Mouse (Mus musculus) CH12.LX (cell line): ENCODE measurements around the gene Kcnj3. TPM values are rescaled to one million over a fixed set of nuclear protein-coding genes. Genes with fewer than 3 reads are reported as not detected.

Experiments used
- DNase-seq: peaks from one replicate; pipeline ENCODE4 v3.0.0-alpha.2; 2013; ENCODE audit errors: extremely low read depth
- H3K27ac ChIP-seq: 2 replicates; pipeline ENCODE4 v1.5.1; 2012; ENCODE audit warnings: low read depth, mild to moderate bottlenecking, control low read depth, moderate library complexity; ENCODE audit not compliant: insufficient read depth
- H3K27me3 ChIP-seq: replicated peaks from 2 replicates; pipeline ENCODE3; 2012; ENCODE audit warnings: inconsistent platforms
- H3K36me3 ChIP-seq, 2 experiments: replicated peaks in 1 of 2; 2 replicates each; pipeline versions ENCODE3 to v1.6.1; 2012; ENCODE audit warnings: inconsistent platforms in 1 of 2, low read length in 1 of 2, mild to moderate bottlenecking in 1 of 2, mixed read lengths in 1 of 2, moderate library complexity in 1 of 2; ENCODE audit not compliant: control insufficient read depth in 1 of 2, insufficient read depth in 1 of 2
- H3K4me1 ChIP-seq, 2 experiments: 2 replicates each; pipeline ENCODE4 v1.6.1; 2012; ENCODE audit warnings: inconsistent platforms in 1 of 2, moderate library complexity in 1 of 2; ENCODE audit not compliant: insufficient read depth in 2 of 2, control insufficient read depth in 1 of 2
- H3K4me2 ChIP-seq: 2 replicates; pipeline ENCODE4 v1.6.1; 2012; ENCODE audit warnings: low read depth, mild to moderate bottlenecking, control low read depth; ENCODE audit not compliant: poor library complexity, insufficient read depth, severe bottlenecking
- H3K4me3 ChIP-seq, 3 experiments: fragments of 150-350 bp in 1 of 3; sonication (generic) in 1 of 3; replicated peaks in 1 of 3; 2 replicates each; pipeline versions ENCODE3 to v1.5.1; 2011 to 2012; ENCODE audit warnings: low read depth in 2 of 3, low read length in 2 of 3, mild to moderate bottlenecking in 2 of 3, moderate library complexity in 2 of 3, control low read depth in 1 of 3, improper control_type of control experiment in 1 of 3, inconsistent platforms in 1 of 3, mixed read lengths in 1 of 3; ENCODE audit not compliant: poor library complexity in 1 of 3
- H3K79me2 ChIP-seq: replicated peaks from 2 replicates; pipeline ENCODE4 v1.6.1; 2012; ENCODE audit warnings: mild to moderate bottlenecking, moderate library complexity; ENCODE audit not compliant: control insufficient read depth, poor library complexity, insufficient read depth, severe bottlenecking; ENCODE audit errors: extremely low read depth
- H3K9ac ChIP-seq: 2 replicates; pipeline ENCODE4 v1.6.1; 2012; ENCODE audit warnings: low read depth, mild to moderate bottlenecking, control low read depth, moderate library complexity; ENCODE audit not compliant: insufficient read depth
- H3K9me3 ChIP-seq: replicated peaks from 2 replicates; pipeline ENCODE3; 2012; ENCODE audit warnings: low read length, inconsistent platforms, mixed read lengths
- BHLHE40 ChIP-seq: IDR thresholded peaks from 2 replicates; pipeline ENCODE4 v1.6.1; 2011; ENCODE audit warnings: mild to moderate bottlenecking, low read depth, low read length, improper control_type of control experiment
- CHD2 ChIP-seq: IDR thresholded peaks from 2 replicates; pipeline ENCODE4 v1.6.1; 2011; ENCODE audit warnings: low read length, improper control_type of control experiment
- E2F4 ChIP-seq: IDR thresholded peaks from 2 replicates; pipeline ENCODE4 v1.6.1; 2011; ENCODE audit warnings: low read depth, low read length, improper control_type of control experiment; ENCODE audit not compliant: insufficient replicate concordance
- EP300 ChIP-seq: IDR thresholded peaks from 2 replicates; pipeline ENCODE4 v1.6.1; 2011; ENCODE audit warnings: low read length, improper control_type of control experiment
- KAT2A ChIP-seq: IDR thresholded peaks from 2 replicates; pipeline ENCODE4 v1.6.1; 2012; ENCODE audit warnings: low read length, improper control_type of control experiment, inconsistent platforms; ENCODE audit not compliant: insufficient replicate concordance
- MAFK ChIP-seq: IDR thresholded peaks from 2 replicates; pipeline ENCODE4 v1.6.1; 2011; ENCODE audit warnings: low read length, improper control_type of control experiment; ENCODE audit not compliant: insufficient replicate concordance
- MEF2A ChIP-seq: IDR thresholded peaks from 2 replicates; pipeline ENCODE4 v1.6.1; 2014; ENCODE audit warnings: low read depth, mild to moderate bottlenecking, inconsistent platforms, low read length, improper control_type of control experiment, borderline replicate concordance
- NRF1 ChIP-seq: IDR thresholded peaks from 2 replicates; pipeline ENCODE4 v1.6.1; 2014; ENCODE audit warnings: low read depth, mild to moderate bottlenecking, inconsistent platforms, low read length, improper control_type of control experiment, moderate library complexity
- PAX5 ChIP-seq: IDR thresholded peaks from 2 replicates; pipeline ENCODE4 v1.6.1; 2012; ENCODE audit warnings: low read length, inconsistent platforms, mixed read lengths
- RAD21 ChIP-seq: IDR thresholded peaks from 2 replicates; pipeline ENCODE4 v1.6.1; 2011; ENCODE audit warnings: low read depth, mild to moderate bottlenecking, low read length, improper control_type of control experiment, moderate library complexity
- RCOR1 ChIP-seq: conservative IDR thresholded peaks from 2 replicates; pipeline ENCODE4 v1.6.1; 2012; ENCODE audit warnings: low read depth, mild to moderate bottlenecking, inconsistent platforms, low read length, improper control_type of control experiment
- USF2 ChIP-seq: conservative IDR thresholded peaks from 2 replicates; pipeline ENCODE4 v1.6.1; 2011; ENCODE audit warnings: low read depth, low read length, improper control_type of control experiment
- ZMIZ1 ChIP-seq: IDR thresholded peaks from 2 replicates; pipeline ENCODE4 v1.6.1; 2012; ENCODE audit warnings: low read depth, mild to moderate bottlenecking, inconsistent platforms, low read length, improper control_type of control experiment
- dilution Hi-C: fragments of 300-500 bp; cut with MboI; formaldehyde crosslinking; loops from 2 replicates; pipeline ENCODE4 v1.14.3; 2020; ENCODE audit warnings: low sequenced_read_pairs; ENCODE audit not compliant: extremely low pct_unique_long_range_greater_than_20kb, extremely low pct_ligation_motif_present
- in situ Hi-C: fragments of 300-500 bp; cut with MboI; formaldehyde crosslinking; loops from 3 replicates; pipeline ENCODE4 v1.14.3; 2019; ENCODE audit warnings: low sequenced_read_pairs, low pct_ligation_motif_present, low pct_unique_long_range_greater_than_20kb, mixed read lengths
- polyA plus RNA-seq: library from polyadenylated mRNA; unstranded; fragments of >175 nt; gene quantifications from 2 replicates; pipeline ENCODE4 v1.2.1, GENCODE M21; 2012; ENCODE audit warnings: low read depth; ENCODE audit not compliant: insufficient read length
- total RNA-seq, 2 experiments: library from RNA; depleted of rRNA; stranded (reverse); fragments of 300-350 nt in 1 of 2; fragments of >200 nt in 1 of 2; gene quantifications; 2 replicates each; pipeline ENCODE4 v1.2.3; 2012 to 2014

Kcnj3 gene
- total and polyA plus RNA-seq, 3 experiments = not detected

GRCm38 (mm10) chr2:55503390-55504176, 67.8 kb downstream of the Kcnj3 start:
- dilution Hi-C loops = no loop called here
- H3K27me3 ChIP-seq = no peaks in the 10 kb centered on the region

GRCm38 (mm10) chr2:55505712-55506111, 69.9 kb downstream of the Kcnj3 start:
- H3K27ac ChIP-seq = no peak overlapping the region
- no peaks in the 10 kb centered on the region for H3K4me1 ChIP-seq
- no peaks in the 10 kb centered on the region for H3K36me3 ChIP-seq
- DNase-seq = no peak
- in situ Hi-C loops (no loop called here), dilution Hi-C loops (no loop called here)
- H3K79me2 ChIP-seq = no peaks in the 10 kb centered on the region; the same call in 1 of the 2 replicates
- no peak for TF ChIP-seq BHLHE40
- no peak for TF ChIP-seq NRF1
- no peak for TF ChIP-seq USF2
- TF ChIP-seq MAFK = no peak
- no peak for TF ChIP-seq PAX5
- TF ChIP-seq RAD21 = no peak
- TF ChIP-seq, all 38 proteins: peak for 0
- H3K4me2 ChIP-seq = no peak overlapping the region
- H3K9ac ChIP-seq = no peak overlapping the region
- H3K4me3 ChIP-seq = no peak overlapping the region
- no peaks in the 10 kb centered on the region for H3K27me3 ChIP-seq
- H3K9me3 ChIP-seq = peaks cover 2% of the 10 kb centered on the region

More at GRCm38 (mm10) chr2:55503390-55504176, 67.8 kb downstream of the Kcnj3 start:
- Histone ChIP-seq H3K36me3 (no peaks in the 10 kb centered on the region), H3K4me1 (no peaks in the 10 kb centered on the region), H3K9me3 (peaks cover 2% of the 10 kb centered on the region), H3K9ac (no peak overlapping the region), H3K27ac (no peak overlapping the region), H3K4me2 (no peak overlapping the region), H3K4me3 (no peak overlapping the region), H3K79me2 (no peaks in the 10 kb centered on the region; the same call in 1 of the 2 replicates)
- no peak for TF ChIP-seq EP300
- no peak for TF ChIP-seq ZMIZ1
- in situ Hi-C loops = no loop called here
- no peak for DNase-seq

- Histone ChIP-seq H3K27me3 (no peaks in the 10 kb centered on the region), H3K36me3 (no peaks in the 10 kb centered on the region), H3K4me3 (no peak overlapping the region), H3K9ac (no peak overlapping the region), H3K79me2 (no peaks in the 10 kb centered on the region), H3K4me2 (no peak overlapping the region), H3K27ac (no peak overlapping the region), H3K9me3 (peaks cover 6% of the 10 kb centered on the region), H3K4me1 (no peaks in the 10 kb centered on the region)
- dilution Hi-C loops = no loop called here
- TF ChIP-seq E2F4 (no peak), KAT2A (no peak), RCOR1 (no peak), MEF2A (no peak), CHD2 (no peak)
- no peak for DNase-seq
- in situ Hi-C loops = no loop called here
Observed at GRCm38 (mm10) chr2:55517297-55517696, 81.5 kb downstream of the Kcnj3 start.
